Mouse (Mus musculus): ENCODE results near the gene Zfp870.

Gene Zfp870

GRCm38 (mm10) chr17:32891239-32892180 is at the start of gene Zfp870:
Zfp870 (minus strand) TSS chr17:32891642.
- peak; percentile 58 for DNase-seq (ENCODE audit: low spot score)

DNA sequence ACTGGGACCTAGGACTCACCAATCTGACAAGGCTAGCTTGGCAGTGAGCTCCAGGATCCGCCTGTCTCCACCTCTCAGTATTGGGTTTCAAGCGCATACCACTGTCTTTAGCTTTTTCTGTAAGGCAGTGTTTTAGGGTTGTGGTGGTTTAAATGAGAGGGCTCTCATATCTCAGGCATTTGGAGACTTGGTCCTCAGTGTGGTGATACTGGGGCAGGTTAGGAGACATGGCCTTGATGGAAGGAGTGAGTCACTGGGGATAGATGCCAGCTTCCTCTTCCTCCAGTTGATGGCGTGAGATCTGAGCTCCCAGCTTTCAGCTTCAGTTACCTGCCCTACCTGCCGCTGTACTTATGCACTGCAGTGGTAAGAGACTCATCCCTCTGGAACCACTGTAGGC is 48.4 kb upstream of the Zfp870 start:
- no peak for DNase-seq (ENCODE audit: low spot score)

DNA sequence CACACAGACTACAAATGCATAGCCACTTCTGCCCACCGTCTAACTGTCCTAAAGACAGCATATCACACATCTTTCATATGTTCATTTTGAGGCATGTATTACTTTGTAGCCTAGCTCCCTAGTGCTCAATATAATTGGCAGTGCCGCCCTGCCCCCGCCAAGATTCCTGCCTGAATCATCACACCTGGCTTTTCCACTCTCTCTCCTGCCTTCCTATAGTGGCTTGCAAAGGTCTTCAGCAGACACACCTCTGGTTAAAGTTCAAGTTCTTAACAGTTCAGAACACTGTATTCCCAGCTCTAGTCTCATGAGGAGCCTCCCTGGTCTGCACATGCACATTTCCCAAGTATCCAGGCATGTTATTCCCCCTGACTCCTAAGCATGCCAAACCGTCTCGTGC is 36.4 kb upstream of the Zfp870 start:
- DNase-seq (ENCODE audit: low spot score), result no peak

- peak; percentile 53 for DNase-seq (ENCODE audit: low spot score)
Measured at GRCm38 (mm10) chr17:32924658-32925312, 33.3 kb upstream of the Zfp870 start.

DNA sequence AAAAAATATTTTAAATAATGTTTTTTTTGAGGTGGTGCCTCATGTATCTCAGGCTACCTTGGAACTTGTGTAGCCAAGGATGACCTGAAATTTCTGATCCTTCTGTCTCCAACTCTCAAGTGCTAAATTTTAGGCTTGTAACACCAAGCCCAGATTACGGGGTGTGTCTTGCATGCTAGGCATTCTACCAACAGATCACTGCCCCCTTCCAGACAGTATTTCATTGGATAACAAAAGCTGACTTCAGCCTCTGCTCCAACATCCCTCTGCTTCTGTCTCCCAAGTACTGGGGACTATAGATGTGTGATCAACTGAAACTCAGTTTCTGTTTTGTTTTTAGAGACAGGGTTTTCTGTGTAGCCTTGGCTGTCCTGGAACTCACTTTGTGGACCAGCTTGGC is 32.2 kb upstream of the Zfp870 start:
- no peak for DNase-seq (ENCODE audit: low spot score)

DNA sequence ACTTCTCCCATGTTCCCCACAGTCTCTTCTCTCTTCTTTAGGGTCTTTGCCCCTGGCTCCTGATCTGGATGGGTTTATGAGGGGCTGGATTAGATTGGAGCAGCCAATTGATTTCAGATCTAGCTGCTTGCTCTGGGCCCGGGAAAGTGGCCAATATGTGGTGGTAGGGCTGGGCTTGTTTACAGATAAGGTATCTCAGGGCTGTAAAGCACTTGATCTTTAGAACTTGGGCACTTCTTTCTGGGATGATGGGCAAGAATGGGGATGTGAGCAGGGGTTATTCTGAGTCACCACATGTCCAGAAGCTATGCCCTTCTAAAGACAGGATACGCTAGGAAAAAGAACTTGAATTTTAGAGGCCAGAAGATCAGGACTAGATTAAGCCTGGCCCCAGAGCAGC is 27.7 kb upstream of the Zfp870 start:
- DNase-seq (ENCODE audit: low spot score), result no peak

- DNase-seq (ENCODE audit: low spot score), result no peak
Measured at GRCm38 (mm10) chr17:32917131-32917530, 25.7 kb upstream of the Zfp870 start, which contains the start of gene Cyp4f14. Cyp4f14 (minus strand) TSS chr17:32917342.

DNA sequence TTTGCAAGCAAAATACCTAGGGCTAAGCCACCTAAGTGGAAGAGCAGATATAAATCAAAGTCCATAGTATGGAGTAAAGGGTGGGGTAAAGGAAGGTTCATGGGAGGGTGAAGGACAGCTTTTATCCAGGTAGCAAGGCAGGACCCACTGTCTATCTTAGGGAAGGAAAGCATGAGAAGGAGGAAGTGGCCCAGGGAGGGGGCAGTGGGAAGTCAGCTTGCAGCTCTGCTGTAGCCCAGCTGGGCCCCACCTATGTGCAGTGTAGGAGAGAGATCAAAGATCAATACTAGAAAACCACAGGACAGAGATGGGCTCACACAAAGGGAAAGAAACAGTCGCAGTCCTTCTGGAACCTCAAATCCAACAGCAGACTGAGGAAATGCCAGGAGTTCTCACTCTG is 24.6 kb upstream of the Zfp870 start:
- DNase-seq (ENCODE audit: low spot score), result no peak

- DNase-seq (ENCODE audit: low spot score), result no peak
Measured at GRCm38 (mm10) chr17:32906172-32906571, 14.7 kb upstream of the Zfp870 start.

- peak; percentile 25 for DNase-seq (ENCODE audit: low spot score)
Measured at GRCm38 (mm10) chr17:32905239-32905638, 13.8 kb upstream of the Zfp870 start.

GRCm38 (mm10) chr17:32904414-32904813 is 13.0 kb upstream of the Zfp870 start:
- DNase-seq (ENCODE audit: low spot score), result no peak

DNA sequence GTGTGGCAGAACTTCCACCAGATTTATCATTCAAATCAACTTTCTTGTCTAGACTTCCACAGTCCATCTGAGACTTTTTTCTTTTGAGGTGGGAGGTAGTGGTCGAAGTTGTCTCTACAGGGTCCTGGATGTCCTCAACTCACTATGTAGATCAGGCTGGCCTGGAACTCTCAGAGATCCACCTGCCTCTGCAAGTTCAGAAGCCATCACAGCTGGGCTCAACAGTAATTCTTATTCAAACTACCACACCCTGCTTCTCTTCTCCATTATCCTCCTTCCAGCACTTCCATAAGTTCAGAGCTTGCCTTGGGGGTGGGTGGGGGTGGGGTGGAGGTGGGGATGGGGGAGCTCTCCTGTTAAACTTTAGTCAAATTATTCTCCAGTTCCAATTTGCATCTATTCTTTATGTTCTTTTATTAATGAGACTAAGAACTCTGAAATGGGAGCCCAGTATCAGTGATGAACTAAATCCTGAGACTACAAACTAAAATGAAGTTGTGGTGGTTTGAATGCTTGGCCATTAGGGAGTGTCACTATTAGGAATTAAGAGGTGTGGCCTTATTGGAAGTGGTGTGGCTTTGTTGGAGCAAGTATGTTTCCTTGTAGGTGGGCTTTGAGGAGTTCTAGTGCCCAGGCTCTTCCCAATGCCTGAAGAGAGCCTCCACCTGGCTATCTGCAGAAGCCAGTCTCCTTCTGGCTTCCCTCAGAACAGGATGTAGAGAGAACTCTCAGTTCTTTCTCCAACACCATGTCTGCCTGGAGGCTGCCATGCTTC is 10.5 kb upstream of the Zfp870 start:
- DNase-seq (ENCODE audit: low spot score), result no peak

DNA sequence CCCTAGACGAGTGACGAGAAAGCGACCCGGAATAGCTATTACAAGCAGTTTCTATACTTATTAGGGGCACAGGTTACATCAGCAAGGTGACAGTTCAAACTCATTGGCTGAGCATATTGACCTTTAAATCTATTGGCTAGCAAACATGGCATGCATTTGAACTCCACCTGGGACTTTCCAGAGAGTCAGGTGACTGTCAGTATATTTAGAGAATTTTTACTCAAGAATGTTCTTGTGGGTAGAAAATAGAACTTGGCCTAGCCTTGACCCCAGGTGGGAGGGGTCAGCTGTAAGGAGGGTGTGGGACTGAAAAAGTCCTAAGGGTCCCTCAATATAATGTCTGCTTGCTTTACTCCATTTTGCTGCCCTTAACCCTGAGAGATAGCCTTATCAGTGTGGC is 4.0 kb upstream of the Zfp870 start:
- DNase-seq (ENCODE audit: low spot score), result no peak

DNA sequence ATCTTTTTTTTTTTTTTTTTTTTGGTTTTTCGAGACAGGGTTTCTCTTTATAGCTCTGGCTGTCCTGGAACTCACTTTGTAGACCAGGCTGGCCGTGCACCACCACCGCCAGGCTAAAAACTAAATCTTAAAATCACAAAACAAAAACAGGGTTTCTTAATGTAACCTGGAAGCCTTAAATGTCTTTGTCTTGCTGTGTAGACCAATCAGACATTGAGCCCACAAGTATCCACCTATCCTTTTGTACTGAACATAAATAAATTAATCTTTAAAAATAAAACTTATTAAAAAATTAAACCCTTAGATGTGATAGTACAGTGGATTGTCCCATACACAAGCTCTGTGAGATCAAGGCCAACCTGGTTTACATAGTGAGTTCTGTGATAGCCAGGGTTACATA is 2.5 kb upstream of the Zfp870 start:
- no peak for DNase-seq (ENCODE audit: low spot score)

- no peak for DNase-seq (ENCODE audit: low spot score)
Measured at GRCm38 (mm10) chr17:32890852-32891238, 597 bp downstream of the Zfp870 start.

- DNase-seq (ENCODE audit: low spot score), result no peak
Measured at GRCm38 (mm10) chr17:32889611-32890010, 1.8 kb downstream of the Zfp870 start.

GRCm38 (mm10) chr17:32880320-32881218 is 10.9 kb downstream of the Zfp870 start:
- DNase-seq (ENCODE audit: low spot score), result no peak

DNA sequence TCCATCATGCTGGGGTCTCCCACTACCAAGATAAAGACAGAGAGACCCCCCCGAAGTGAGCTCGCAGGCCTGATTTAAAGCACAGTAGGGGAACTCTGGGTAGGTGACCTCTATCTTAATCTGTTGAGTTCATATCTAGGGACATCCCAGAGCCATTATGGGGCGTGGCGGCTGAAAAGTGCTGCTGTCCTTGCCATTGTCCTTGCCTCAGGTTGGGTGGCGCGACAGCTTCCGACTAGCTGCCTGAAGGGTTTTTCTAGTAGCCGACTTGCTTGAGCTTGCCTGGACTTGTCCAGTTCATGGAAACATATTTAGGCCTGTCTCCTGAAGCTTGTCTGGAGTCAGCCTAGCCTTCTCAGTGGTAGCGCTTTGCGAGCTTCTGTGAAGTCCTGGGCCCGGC is 12.7 kb downstream of the Zfp870 start:
- DNase-seq (ENCODE audit: low spot score), result no peak

DNA sequence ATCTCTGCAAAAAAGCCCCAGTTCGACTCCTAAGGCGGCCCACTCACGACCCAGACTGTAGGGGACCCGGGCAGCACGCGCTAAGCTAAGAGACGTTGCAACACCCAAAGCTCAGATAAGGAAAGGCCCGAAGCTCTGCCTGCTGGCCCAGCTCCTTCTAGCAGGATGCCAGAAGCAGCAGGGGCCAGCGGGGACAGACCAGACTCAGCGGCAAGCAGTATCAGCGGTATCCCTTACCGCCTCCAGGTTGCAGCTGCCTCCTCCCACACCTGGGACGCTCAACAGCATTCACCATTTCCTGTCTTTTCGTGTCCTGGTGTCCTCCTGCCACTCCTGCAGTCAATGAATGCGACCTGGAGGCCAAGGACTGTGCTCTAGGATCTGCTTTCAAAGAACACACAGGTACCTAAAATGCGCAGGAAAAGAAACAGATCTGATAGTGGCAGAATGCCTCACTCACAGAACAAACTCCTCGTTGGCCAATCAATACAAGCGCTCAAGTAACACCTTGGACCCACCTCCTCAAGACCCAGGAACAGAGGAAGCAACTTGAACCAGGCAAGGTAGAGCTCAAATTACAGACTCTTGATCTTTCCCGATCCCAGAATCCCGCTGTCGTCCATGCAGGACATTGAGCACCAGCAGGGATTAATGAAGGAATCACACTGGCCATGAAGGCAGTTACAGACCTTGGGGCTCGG is 13.8 kb downstream of the Zfp870 start:
- no peak for DNase-seq (ENCODE audit: low spot score)

DNA sequence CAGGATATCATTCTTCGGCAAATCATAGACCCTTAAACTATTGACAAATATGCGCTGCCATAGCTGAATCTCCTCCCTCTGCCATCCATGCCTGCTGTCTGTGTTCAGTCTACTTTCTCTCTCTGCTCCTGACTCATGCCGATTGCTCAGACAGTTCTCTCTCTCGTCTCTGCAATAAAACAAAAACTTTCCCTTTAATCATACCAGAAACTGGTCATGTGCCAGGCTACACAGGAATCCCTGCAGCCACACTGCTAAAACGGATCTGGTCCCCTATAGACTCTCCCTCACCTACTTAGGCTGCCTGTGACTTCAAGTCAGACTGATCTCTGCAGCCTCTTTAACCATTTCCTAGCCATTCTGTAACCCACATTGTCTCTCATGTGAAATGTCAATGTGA is 18.7 kb downstream of the Zfp870 start:
- no peak for DNase-seq (ENCODE audit: low spot score)

- DNase-seq (ENCODE audit: low spot score), result no peak
Measured at GRCm38 (mm10) chr17:32872091-32872490, 19.4 kb downstream of the Zfp870 start.
